Mouse (Mus musculus) heart, postnatal 0 days (tissue): ENCODE data around the gene Il18r1.

Source experiments
- CTCF ChIP-seq: IDR thresholded peaks from 2 replicates; pipeline ENCODE4 v1.5.1; 2016; ENCODE audit warnings: antibody characterized with exemption, control low read depth, low read depth
- EP300 ChIP-seq: IDR thresholded peaks from 2 replicates; pipeline ENCODE4 v1.6.1; 2016; ENCODE audit warnings: antibody characterized with exemption, low read depth

DNA sequence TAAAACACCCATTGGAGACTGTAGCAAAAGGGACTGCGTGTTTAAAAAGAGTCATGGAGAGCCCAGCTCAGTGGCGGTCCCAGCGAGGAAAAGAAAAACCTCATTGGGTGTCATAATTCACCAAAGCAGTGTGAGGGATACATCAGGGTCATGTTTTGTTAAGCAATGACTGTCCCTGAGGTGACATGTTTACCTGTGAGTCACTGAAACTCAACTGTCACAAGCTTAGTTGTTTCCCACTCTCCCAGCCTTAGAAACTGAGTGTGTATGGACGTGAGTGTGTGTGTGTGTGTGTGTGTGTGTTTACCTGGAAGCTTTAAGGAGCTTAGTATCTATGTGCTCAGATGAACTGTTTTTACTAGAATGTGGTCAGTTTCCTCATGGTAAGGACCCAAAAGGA, 2.0 kb downstream of the Il18r1 start:
- TF ChIP-seq EP300 (no peak), CTCF (no peak)
